Mouse (Mus musculus) MEL (cell line): ENCODE results near the gene Ube3b.

Experiments
- BHLHE40 ChIP-seq: IDR thresholded peaks from 2 replicates; pipeline ENCODE4 v1.6.1; 2012; ENCODE audit warnings: low read depth, mild to moderate bottlenecking, inconsistent platforms, low read length, improper control_type of control experiment, borderline replicate concordance
- CHD2 ChIP-seq: IDR thresholded peaks from 2 replicates; pipeline ENCODE4 v1.6.1; 2011; ENCODE audit warnings: low read length, improper control_type of control experiment
- CTCF ChIP-seq, 3 experiments: IDR thresholded peaks in 2 of 3; conservative IDR thresholded peaks in 1 of 3; 2 replicates each; pipeline ENCODE4 v1.5.1; 2011 to 2012; ENCODE audit warnings: low read length in 3 of 3, low read depth in 2 of 3, mild to moderate bottlenecking in 2 of 3, improper control_type of control experiment in 1 of 3, inconsistent platforms in 1 of 3, mixed read lengths in 1 of 3, moderate library complexity in 1 of 3; ENCODE audit not compliant: control insufficient read depth in 1 of 3, insufficient read depth in 1 of 3, poor library complexity in 1 of 3, severe bottlenecking in 1 of 3
- EP300 ChIP-seq, 2 experiments: IDR thresholded peaks; 2 replicates each; pipeline ENCODE4 v1.6.1; 2011; ENCODE audit warnings: improper control_type of control experiment in 2 of 2, low read length in 2 of 2, low read depth in 1 of 2, mild to moderate bottlenecking in 1 of 2
- KAT2A ChIP-seq: conservative IDR thresholded peaks from 2 replicates; pipeline ENCODE4 v1.6.1; 2012; ENCODE audit warnings: low read depth, low read length, improper control_type of control experiment, inconsistent platforms
- MAX ChIP-seq: IDR thresholded peaks from 2 replicates; pipeline ENCODE4 v1.6.1; 2011; ENCODE audit warnings: low read length, improper control_type of control experiment
- MXI1 ChIP-seq: IDR thresholded peaks from 2 replicates; pipeline ENCODE4 v1.6.1; 2011; ENCODE audit warnings: mild to moderate bottlenecking, low read depth, low read length, improper control_type of control experiment
- MYC ChIP-seq: IDR thresholded peaks from 2 replicates; pipeline ENCODE4 v1.6.1; 2011; ENCODE audit warnings: low read depth, mild to moderate bottlenecking, low read length, improper control_type of control experiment, moderate library complexity
- NRF1 ChIP-seq: IDR thresholded peaks from 2 replicates; pipeline ENCODE4 v1.6.1; 2014; ENCODE audit warnings: low read depth, mild to moderate bottlenecking, inconsistent platforms, low read length, improper control_type of control experiment, moderate library complexity; ENCODE audit not compliant: poor library complexity, insufficient read depth, severe bottlenecking
- POLR2A ChIP-seq, 2 experiments: IDR thresholded peaks; 2 replicates each; pipeline ENCODE4 v1.6.1; 2011 to 2012; ENCODE audit warnings: low read length in 2 of 2, mild to moderate bottlenecking in 2 of 2, control low read depth in 1 of 2, improper control_type of control experiment in 1 of 2, low read depth in 1 of 2, moderate library complexity in 1 of 2; ENCODE audit not compliant: control insufficient read depth in 1 of 2, insufficient read depth in 1 of 2, poor library complexity in 1 of 2
- POLR2AphosphoS2 ChIP-seq: IDR thresholded peaks from 2 replicates; pipeline ENCODE4 v1.6.1; 2011; ENCODE audit warnings: low read length, improper control_type of control experiment
- RCOR1 ChIP-seq: IDR thresholded peaks from 2 replicates; pipeline ENCODE4 v1.6.1; 2012; ENCODE audit warnings: low read depth, mild to moderate bottlenecking, inconsistent platforms, low read length, improper control_type of control experiment
- UBTF ChIP-seq: IDR thresholded peaks from 2 replicates; pipeline ENCODE4 v1.6.1; 2012; ENCODE audit warnings: low read depth, mild to moderate bottlenecking, inconsistent platforms, low read length, improper control_type of control experiment, moderate library complexity, borderline replicate concordance; ENCODE audit not compliant: insufficient read depth
- ZKSCAN1 ChIP-seq: IDR thresholded peaks from 2 replicates; pipeline ENCODE4 v1.6.1; 2012; ENCODE audit warnings: low read depth, mild to moderate bottlenecking, inconsistent platforms, low read length, improper control_type of control experiment, moderate library complexity

GRCm38 (mm10) chr5:114368803-114369496 lies 11.5 kb upstream of the Ube3b start:
- TF ChIP-seq POLR2A (IDR thresholded peaks at IDR 0.05; ENCODE audit: control insufficient read depth in 1 of 2, insufficient read depth in 1 of 2, low read depth in 1 of 2, low read length in 2 of 2, poor library complexity in 1 of 2) (no peak), KAT2A (no peak), CTCF (IDR thresholded peaks at IDR 0.05 in 2 of 3, conservative IDR thresholded peaks at IDR 0.05 in 1 of 3; ENCODE audit: control insufficient read depth in 1 of 3, insufficient read depth in 1 of 3, low read depth in 2 of 3, low read length in 3 of 3, poor library complexity in 1 of 3, severe bottlenecking in 1 of 3) (no peak), ZKSCAN1 (no peak), MYC (no peak), UBTF (no peak), RCOR1 (no peak), CHD2 (no peak), POLR2AphosphoS2 (no peak), EP300 (IDR thresholded peaks at IDR 0.05; ENCODE audit: low read depth in 1 of 2, low read length in 2 of 2) (no peak), NRF1 (no peak), MXI1 (no peak), MAX (no peak), BHLHE40 (no peak)
